Mouse (Mus musculus): ENCODE measurements around the gene Ccdc65.

DNA sequence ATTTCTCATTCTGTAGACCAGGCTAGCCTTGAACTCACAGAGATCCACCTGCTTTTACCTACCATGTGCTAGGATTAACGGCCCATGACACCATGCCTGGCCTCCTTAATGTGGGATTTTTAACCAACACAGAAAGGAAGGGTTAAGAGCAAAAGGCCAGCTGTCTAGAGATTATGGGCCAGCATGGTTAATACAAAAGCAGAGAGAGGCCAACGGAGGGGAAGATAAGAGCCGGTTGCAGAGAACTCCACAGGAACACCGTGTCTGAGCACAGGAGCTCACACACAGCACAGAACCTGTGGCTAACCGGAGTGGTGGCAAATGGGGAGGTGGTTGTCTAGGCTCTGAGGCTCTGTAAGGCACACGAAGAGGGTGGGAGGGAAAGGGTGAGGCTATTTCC lies 25.4 kb downstream of the Ccdc65 start:
- TF ChIP-seq POLR2A (IDR thresholded peaks at IDR 0.05; ENCODE audit: insufficient read depth, low read length) = no peak
- no peak for TF ChIP-seq EP300 (IDR thresholded peaks at IDR 0.05; ENCODE audit: insufficient read depth, low read depth, low read length)
- TF ChIP-seq CTCF (IDR thresholded peaks at IDR 0.05; ENCODE audit: low read depth, low read length) = no peak

Measured in ES-Bruce4 (cell line).